Mouse (Mus musculus) retina, postnatal 7 days (tissue): ENCODE data around the gene Prtn3.
"Not testable (repeated sequence)": the region's sequence is repeated elsewhere in the genome, so short reads cannot be mapped to it uniquely, and the experiment has no call there.

Experiments
- DNase-seq: peaks from one replicate; pipeline ENCODE4 v3.0.0-alpha.2; 2012; ENCODE audit warnings: low read depth, low spot score

The Prtn3 gene

DNA sequence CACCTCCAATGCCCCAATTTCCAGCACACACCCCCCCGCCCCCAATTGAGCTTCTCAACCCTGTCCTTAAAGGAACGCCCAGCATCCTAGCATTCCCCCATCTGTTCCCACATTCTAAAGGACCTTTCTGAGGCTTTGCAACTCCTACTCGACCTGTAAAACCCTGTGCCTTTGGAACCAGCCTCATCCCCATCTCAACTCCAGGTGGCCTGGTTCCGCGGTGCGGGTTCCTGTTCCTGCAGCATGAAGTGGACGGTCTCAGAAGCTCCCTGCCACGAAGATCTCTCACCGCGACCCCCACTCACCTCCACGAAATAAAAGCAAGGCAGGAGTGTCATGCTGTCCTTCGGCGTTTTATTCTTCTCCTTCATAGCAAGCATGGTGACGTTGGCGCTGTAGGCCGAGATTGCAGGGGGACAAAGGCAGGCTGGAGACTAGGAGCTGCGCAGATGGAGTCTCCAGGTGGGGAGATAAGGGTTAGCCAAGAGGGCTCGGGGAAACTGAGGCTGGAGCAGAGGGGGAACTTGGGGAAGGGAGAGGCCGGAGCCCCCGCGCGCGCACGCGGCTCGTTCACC, 474 bp upstream of the Prtn3 start:
- no peak for DNase-seq

- DNase-seq = no peak
These were observed 2.9 kb downstream of the Prtn3 start for GRCm38 (mm10) chr10:79877174-79877573.

DNA sequence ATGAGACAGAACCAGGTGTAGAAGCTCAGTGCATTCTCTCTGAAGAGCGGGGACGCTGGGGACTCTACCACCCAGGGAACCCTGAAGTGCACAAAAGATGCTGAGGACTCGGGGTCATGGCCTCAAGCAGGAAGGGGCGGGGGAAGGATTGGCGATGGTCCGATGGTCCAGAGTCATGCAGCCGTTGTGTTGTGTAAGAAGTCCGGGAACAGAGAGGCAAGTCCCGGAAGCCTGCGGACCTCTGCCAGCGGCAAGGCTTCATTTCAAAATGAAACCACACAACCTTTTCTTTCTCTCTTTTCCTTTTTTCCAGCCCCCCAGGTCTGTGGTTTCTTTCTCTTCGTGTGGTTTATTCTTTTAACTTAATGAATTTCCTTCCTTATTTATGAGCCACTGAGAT, 3.5 kb downstream of the Prtn3 start:
- no peak for DNase-seq

GRCm38 (mm10) chr10:79879527-79879926, 5.3 kb downstream of the Prtn3 start:
- DNase-seq = no peak

DNA sequence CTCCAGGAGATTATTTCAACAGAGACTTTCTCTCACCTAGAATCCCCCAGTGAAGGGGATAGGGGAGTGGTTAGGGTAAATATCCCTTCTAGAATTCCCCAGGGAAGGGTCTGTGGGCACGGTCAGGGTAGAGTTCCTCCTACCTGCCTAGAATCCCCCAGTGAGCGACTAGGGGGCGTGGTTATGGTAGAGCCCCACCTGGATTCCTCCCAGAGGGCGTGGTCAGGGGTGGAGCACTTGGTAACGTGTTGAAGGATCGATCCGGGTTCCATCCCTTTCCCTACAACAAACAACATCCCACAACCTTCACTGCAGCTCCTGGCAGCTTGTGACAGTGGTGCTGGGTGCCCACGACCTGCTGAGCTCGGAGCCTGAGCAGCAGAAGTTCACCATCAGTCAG, 6.4 kb downstream of the Prtn3 start:
- DNase-seq = no peak

GRCm38 (mm10) chr10:79881981-79882380, 7.7 kb downstream of the Prtn3 start:
- no peak for DNase-seq

DNA sequence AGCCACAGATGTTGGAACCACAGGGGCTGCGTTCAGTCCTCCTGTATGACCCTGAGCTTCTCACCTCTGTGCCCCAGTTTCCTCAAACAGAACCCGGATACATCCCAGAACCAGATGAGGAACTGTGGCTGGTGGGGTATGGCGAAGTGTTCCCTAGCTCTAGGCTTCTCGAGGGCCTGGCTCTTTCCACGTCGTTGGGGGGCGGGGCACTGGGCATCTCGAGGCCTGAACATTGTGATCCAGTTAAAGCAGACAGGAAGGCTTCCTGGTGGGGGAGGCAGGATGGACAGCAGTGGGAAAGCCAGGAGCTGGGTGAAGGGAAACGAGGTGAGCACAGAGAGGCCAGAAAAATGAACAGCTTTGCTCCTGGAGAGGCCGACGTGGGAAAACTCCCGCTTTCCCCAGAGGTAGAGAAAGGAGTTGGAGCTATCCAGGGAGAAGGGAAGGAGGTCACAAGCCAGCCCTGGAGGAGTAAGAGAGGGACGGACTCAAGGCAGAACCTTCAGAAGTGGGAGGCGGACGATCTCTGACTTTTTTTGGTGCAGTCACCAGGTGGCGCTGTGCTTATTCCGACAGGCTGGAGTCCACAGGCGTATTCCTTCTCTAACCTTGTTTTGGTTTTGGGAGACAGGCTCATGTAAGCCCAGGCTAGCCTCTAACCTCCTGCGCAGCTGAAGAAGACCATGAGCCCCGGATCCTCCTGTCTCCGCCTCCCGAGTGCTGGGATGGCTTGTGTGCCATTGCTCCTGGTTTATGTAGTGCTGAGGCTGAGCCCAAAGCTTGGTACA, 9.2 kb downstream of the Prtn3 start:
- peak; percentile 70 for DNase-seq

DNA sequence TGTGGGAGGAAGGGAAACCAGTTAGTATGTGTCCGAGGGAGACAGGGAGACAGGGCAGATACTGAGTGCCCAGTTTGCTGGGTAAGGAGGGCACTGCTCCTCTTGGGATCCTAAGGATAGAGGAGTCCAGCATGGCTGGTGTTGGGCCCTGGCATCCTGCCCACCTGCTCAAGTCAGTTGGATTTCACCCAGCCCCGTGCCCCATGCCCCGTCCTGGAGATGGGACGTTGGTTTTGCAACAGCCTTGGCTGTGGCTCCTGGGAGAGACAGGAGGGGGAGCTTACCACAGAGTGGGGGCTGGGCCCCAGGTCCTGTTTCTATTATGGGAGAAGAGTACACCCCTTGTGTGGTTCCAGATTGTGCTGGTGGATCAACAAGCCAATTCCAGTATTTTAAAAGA, 10.2 kb downstream of the Prtn3 start:
- no peak for DNase-seq

GRCm38 (mm10) chr10:79884938-79885337, 10.7 kb downstream of the Prtn3 start:
- DNase-seq = not testable (repeated sequence)

DNA sequence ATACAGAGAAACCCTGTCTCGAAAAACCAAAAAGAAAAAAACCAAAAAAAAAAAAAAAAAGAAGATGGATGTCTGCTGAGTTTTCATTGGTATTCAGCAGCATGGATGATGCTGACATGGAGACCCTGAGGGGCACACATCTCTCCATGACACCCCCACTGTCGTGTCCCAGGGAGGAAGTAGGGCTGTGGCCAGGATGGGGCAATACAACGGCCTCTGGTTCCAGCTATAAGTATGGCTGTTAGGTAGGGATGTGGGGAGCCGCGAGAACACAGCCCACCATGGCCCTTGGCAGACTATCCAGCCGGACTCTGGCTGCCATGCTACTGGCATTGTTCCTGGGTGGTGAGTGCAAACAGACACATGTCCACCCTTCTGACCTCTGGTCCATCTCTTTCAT, 11.8 kb downstream of the Prtn3 start, which contains the start of gene Elane:
TSS of gene Elane (plus strand) at position 194 of the 400 bp plus-strand sequence.
- no peak for DNase-seq

GRCm38 (mm10) chr10:79886611-79887010, 12.3 kb downstream of the Prtn3 start:
- no peak for DNase-seq

GRCm38 (mm10) chr10:79889386-79889785, 15.1 kb downstream of the Prtn3 start:
- no peak for DNase-seq

DNA sequence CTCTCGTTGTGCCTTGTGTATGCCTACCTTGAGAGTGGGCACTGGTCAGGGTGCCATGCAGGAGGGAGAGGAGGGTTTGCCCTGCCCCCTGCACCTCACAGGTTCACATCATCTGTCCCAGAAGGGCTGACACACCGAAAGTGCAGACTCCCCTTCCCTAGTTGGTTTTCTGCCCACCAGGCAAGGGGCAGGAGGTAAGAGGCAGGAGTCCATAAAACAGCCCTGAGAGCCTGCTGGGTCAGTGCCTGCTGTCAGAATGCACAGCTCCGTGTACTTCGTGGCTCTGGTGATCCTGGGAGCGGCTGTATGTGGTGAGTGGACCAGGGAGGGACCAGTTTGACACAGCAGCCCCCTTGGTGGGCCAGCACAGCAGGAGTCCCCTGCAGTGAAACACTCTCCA, 16.4 kb downstream of the Prtn3 start, which contains the start of gene Cfd:
TSS of gene Cfd (plus strand) at position 184 of the 400 bp plus-strand sequence.
- no peak for DNase-seq

- DNase-seq = peak; percentile 67
These were observed 18.3 kb downstream of the Prtn3 start for GRCm38 (mm10) chr10:79892451-79893118.

- DNase-seq = no peak
These were observed 22.0 kb downstream of the Prtn3 start for GRCm38 (mm10) chr10:79896306-79896705.

DNA sequence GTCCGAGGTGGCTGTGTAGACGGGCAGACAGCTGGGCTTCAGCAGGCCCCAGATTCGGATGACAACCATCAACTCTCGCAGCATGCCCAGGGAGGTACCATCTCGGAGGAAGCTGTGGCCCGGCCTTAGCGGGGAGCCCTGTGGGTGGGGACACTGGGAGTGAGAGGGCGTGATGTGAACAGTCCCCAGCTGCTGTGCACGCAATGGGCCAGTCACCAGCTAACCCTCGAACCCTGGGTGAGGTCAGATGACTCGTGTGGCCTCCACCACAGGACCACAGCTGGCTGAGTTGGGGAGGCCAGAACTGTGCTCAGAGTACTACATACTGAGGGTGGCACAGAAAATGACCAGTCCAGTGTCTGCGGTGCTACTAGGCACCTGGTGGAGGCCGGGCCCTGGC, 22.5 kb downstream of the Prtn3 start:
- DNase-seq = no peak

DNA sequence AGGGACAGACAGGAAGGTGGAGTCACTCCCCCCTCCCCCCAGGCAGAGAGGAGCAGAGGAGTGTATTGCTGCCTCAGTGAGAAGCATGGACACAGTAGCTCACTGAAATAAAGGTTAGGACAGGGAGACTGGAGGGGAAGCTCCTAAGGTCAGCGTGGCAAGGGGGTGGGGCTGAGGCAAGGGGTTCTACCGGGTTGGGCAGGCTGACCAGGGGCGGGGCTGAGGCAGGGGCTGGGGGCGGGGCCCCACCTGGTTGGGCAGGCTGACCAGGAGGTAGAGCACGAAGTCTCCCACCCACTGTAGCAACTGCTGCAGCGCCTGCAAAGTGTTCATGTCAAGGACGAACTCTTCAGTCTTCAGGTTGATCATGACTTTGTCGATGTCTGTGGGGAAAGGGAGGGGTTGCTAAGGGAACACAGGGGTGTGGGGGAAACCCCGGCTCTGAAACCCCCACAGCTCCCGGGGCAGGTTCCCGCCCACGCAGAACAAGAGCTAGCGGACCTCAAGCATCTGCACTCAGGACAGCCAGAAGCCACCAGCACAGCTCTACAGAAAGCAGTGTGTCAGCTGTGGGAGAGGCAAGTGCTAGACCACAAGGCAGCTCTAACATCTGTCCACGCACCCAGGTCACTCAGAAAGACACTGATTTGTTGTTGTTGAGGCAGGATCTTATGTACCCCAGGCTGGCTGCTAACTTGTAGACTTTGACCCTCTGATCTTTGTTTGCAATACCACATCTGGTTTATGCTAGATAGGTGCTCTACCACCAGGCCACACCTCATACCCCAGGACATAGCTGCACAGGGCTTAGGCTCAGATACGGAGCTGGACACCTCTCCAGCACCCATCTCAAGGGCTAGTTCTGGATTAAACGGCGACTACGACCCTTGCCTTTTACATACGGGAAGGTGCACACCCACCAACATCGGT, 23.3 kb downstream of the Prtn3 start:
- DNase-seq = no peak

GRCm38 (mm10) chr10:79900951-79901410, 26.7 kb downstream of the Prtn3 start:
- peak; percentile 53 for DNase-seq

- no peak for DNase-seq
These were observed 32.4 kb downstream of the Prtn3 start for GRCm38 (mm10) chr10:79906712-79907111.

- DNase-seq = no peak
These were observed 33.1 kb downstream of the Prtn3 start for GRCm38 (mm10) chr10:79907415-79907814.
